Mouse (Mus musculus): ENCODE measurements around the gene Kcnh5.

DNA sequence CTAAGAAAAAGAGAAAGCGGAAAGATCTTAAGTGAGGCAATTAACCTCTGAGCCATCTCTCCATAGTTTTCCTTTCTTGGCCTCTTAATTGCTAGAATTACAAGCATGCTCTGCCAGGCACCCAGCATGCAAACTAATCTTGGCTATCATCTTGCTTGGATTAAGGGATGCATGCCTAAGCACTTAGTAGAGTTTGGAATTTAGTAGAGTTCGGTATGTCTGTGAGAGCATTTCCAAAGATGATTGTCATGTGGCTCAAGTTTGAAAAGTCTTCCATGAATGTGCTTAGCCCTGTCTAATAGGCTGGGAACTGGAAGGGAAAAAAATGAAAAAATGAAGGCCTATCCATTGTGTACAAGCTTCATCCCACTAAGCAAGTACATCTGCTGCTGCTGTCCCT, 224.5 kb downstream of the Kcnh5 start:
- TF ChIP-seq CTCF (IDR thresholded peaks at IDR 0.05) (no peak), EP300 (IDR thresholded peaks at IDR 0.05; ENCODE audit: insufficient read depth, low read depth, low read length) (no peak)
